Mouse (Mus musculus): ENCODE measurements around the gene Ing1.
A peak's percentile ranks its signal among the peaks of the same experiment; 100 is the strongest.

The Ing1 gene

GRCm38 (mm10) chr8:11554799-11555719 lies at the start of gene Ing1:
Gene Ing1, plus strand, starts transcription at chr8:11555571.
- peak; percentile 97 for DNase-seq

GRCm38 (mm10) chr8:11506074-11506473 lies 49.3 kb upstream of the Ing1 start:
- DNase-seq: no peak

GRCm38 (mm10) chr8:11506802-11507201 lies 48.6 kb upstream of the Ing1 start:
- DNase-seq: no peak

- no peak for DNase-seq
Measured at GRCm38 (mm10) chr8:11508880-11509279, 46.5 kb upstream of the Ing1 start.

GRCm38 (mm10) chr8:11510971-11511370 lies 44.4 kb upstream of the Ing1 start:
- peak; percentile 32 for DNase-seq

GRCm38 (mm10) chr8:11512711-11513110 lies 42.7 kb upstream of the Ing1 start:
- no peak for DNase-seq

GRCm38 (mm10) chr8:11513247-11513646 lies 42.1 kb upstream of the Ing1 start:
- no peak for DNase-seq

- no peak for DNase-seq
Measured at GRCm38 (mm10) chr8:11516292-11516691, 39.1 kb upstream of the Ing1 start.

GRCm38 (mm10) chr8:11517366-11518055 lies 37.9 kb upstream of the Ing1 start:
- peak; percentile 45 for DNase-seq

GRCm38 (mm10) chr8:11518056-11518396 lies 37.3 kb upstream of the Ing1 start:
- DNase-seq: no peak

- no peak for DNase-seq
Measured at GRCm38 (mm10) chr8:11518676-11519075, 36.7 kb upstream of the Ing1 start.

- DNase-seq: no peak
Measured at GRCm38 (mm10) chr8:11523331-11523730, 32.0 kb upstream of the Ing1 start.

GRCm38 (mm10) chr8:11530155-11530770 lies 25.1 kb upstream of the Ing1 start:
- no peak for DNase-seq

- DNase-seq: no peak
Measured at GRCm38 (mm10) chr8:11530849-11531248, 24.5 kb upstream of the Ing1 start.

- DNase-seq: no peak
Measured at GRCm38 (mm10) chr8:11534494-11534893, 20.9 kb upstream of the Ing1 start.

GRCm38 (mm10) chr8:11539049-11539448 lies 16.3 kb upstream of the Ing1 start:
- no peak for DNase-seq

- no peak for DNase-seq
Measured at GRCm38 (mm10) chr8:11540182-11540581, 15.2 kb upstream of the Ing1 start.

GRCm38 (mm10) chr8:11542031-11542430 lies 13.3 kb upstream of the Ing1 start:
- no peak for DNase-seq

GRCm38 (mm10) chr8:11542866-11543265 lies 12.5 kb upstream of the Ing1 start:
- DNase-seq: no peak

GRCm38 (mm10) chr8:11544386-11544785 lies 11.0 kb upstream of the Ing1 start:
- DNase-seq: no peak

GRCm38 (mm10) chr8:11547063-11547462 lies 8.3 kb upstream of the Ing1 start:
- no peak for DNase-seq

GRCm38 (mm10) chr8:11549706-11550105 lies 5.7 kb upstream of the Ing1 start:
- DNase-seq: no peak

- DNase-seq: peak; percentile 92
Measured at GRCm38 (mm10) chr8:11550281-11550948, 5.0 kb upstream of the Ing1 start, which contains the start of gene Cars2. Gene Cars2, minus strand, starts transcription at chr8:11550783.

Data from layer of hippocampus, adult 9-11 months (tissue).